ENCODE assay signal across 8 mouse cellular contexts in genomic region chr3:107462160-107462559, GRCm38 (mm10). TPM values are rescaled to one million over a fixed set of nuclear protein-coding genes. Genes with fewer than 3 reads are reported as not detected.
DNase-seq lines count a peak whose midpoint lies in the region.

No protein-coding gene starts in this region.

- DNase-seq in adrenal gland, adult (ENCODE audit: inconsistent age in 2 of 2, low spot score in 1 of 2), result peak; percentile 45 to 87
- no peak for DNase-seq in adrenal gland, adult 8-10 months
- DNase-seq in R1 (ENCODE audit: low read depth, low spot score), result peak; percentile 83
- DNase-seq in cerebellum, postnatal 14 days, result peak; percentile 94 to 97
- DNase-seq in gastrocnemius, postnatal 36 days, result peak; percentile 50 to 70
- DNase-seq in large intestine, adult 2 months (ENCODE audit: low read depth, low spot score), result peak; percentile 3
- peak; percentile 77 for DNase-seq in lung, postnatal 14 days
- peak; percentile 46 to 82 for DNase-seq in spleen, postnatal 4 days (ENCODE audit: low spot score in 2 of 2)

- 14% methylated on average over 5 of the region's 5 CpGs for WGBS in large intestine, adult 2 months

- intact Hi-C loops in gastrocnemius, postnatal 36 days (cut with DNase I), result loop anchor here (5.0 to 10.0 kb wide), 3 partner anchors 85 to 257 kb away; partner anchors contain the start of gene Lamtor5

RNA-seq across cellular contexts. Expression of gene Kcnc4, which starts 2.8 kb away (rescaled TPM):
- 10 to 100 TPM; 10.3 to 19.0 (median 12.7) TPM for total RNA-seq in adrenal gland, adult 8-10 months (2022)
- total RNA-seq in gastrocnemius, postnatal 36 days (2021), result 10 to 100 TPM; 72.7 to 86.8 TPM
- polyA plus RNA-seq in large intestine, adult 2 months (2012; rRNA removed), result 0.30 and 0.34 TPM in 2 replicates

RNA-seq across cellular contexts. Expression of gene Slc6a17, which starts 55.7 kb away (rescaled TPM):
- 10 to 100 TPM in 2 of 4 experiments, 1 to 10 TPM in 2; 8.9 to 20.2 (median 13.4) TPM for total RNA-seq in adrenal gland, adult 8-10 months (2022)
- 1 to 10 TPM in 1 of 2 experiments, under 1 TPM in 1; 0.26 to 1.4 TPM for total RNA-seq in gastrocnemius, postnatal 36 days (2021)
- 2.5 and 2.8 TPM in 2 replicates for polyA plus RNA-seq in large intestine, adult 2 months (2012; rRNA removed)

Comparison
In these comparisons a context has a peak if more than half of its experiments do, and no peak if none do; other contexts are left out.
1. RNA of gene Slc6a17, which starts 55.7 kb away (total RNA-seq): 8.9 to 20.2 TPM in adrenal gland, adult 8-10 months; 0.26 to 1.4 TPM in gastrocnemius, postnatal 36 days; every median in the first group is over 4 times any median in the second.